Mouse (Mus musculus): ENCODE measurements around the gene Slfn4. TPM values are rescaled to one million over a fixed set of nuclear protein-coding genes. Genes with fewer than 3 reads are reported as not detected.
"Not testable (repeated sequence)": the region's sequence is repeated elsewhere in the genome, so short reads cannot be mapped to it uniquely, and the experiment has no call there.

The Slfn4 gene
- polyA plus RNA-seq (2015; fragmentation: Nextera tagmentation; extraction: Ambion mirVana) = not detected in 2 replicates

DNA sequence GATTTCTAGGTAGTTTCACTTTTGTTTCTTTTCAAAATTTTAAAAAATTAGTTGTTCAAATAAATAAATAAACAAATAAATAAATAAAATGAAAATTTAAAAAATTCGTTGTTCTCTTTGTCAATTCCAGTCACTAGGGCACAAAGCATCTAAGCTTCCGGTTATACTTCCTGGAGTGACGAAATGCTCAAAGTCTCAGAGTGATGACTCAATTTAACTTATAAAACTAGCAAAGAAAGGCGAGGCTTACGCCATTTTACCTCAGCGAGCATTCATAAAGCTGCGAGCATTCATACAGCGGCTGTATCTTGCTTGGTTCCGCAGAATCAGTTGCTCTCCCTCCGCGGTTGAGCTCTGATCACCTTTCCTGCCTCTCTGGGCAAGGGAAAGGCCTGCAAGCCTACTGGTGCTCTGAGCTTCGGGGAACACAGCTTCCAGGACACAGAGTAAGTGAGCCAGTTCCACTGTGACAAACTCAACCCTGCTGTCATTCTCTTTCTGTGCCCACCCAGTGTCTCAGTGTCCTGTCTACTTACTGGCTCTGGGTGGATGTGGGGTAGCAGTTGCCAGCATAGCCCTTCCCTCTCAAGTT lies at the start of gene Slfn4:
Gene Slfn4, plus strand, starts transcription at position 239 of the 592 bp plus-strand sequence.
- no peaks in the 10 kb centered on the region for H3K36me3 ChIP-seq (ENCODE audit: poor library complexity, severe bottlenecking)
- no peak within 1 kb of the TSS for H3K4me3 ChIP-seq
- 86% methylated on average over 12 of the region's 12 CpGs for WGBS
- ATAC-seq = no peak
- no peak within 1 kb of the TSS for H3K4me2 ChIP-seq
- no peaks in the 10 kb centered on the region for H3K9me3 ChIP-seq (replicated peaks)
- H3K27ac ChIP-seq = no peak within 1 kb of the TSS
- H3K4me1 ChIP-seq = no peaks in the 10 kb centered on the region
- H3K9ac ChIP-seq = no peak within 1 kb of the TSS
- H3K27me3 ChIP-seq = no peaks in the 10 kb centered on the region

GRCm38 (mm10) chr11:83125633-83126032 lies 49.4 kb upstream of the Slfn4 start:
- not testable (repeated sequence) for H3K9ac ChIP-seq; H3K4me1 ChIP-seq; ATAC-seq; H3K27ac ChIP-seq; H3K4me2 ChIP-seq; H3K27me3 ChIP-seq; H3K4me3 ChIP-seq; H3K9me3 ChIP-seq (replicated peaks); H3K36me3 ChIP-seq (ENCODE audit: poor library complexity, severe bottlenecking)
- 100% methylated on average over 1 of the region's 1 CpGs for WGBS

DNA sequence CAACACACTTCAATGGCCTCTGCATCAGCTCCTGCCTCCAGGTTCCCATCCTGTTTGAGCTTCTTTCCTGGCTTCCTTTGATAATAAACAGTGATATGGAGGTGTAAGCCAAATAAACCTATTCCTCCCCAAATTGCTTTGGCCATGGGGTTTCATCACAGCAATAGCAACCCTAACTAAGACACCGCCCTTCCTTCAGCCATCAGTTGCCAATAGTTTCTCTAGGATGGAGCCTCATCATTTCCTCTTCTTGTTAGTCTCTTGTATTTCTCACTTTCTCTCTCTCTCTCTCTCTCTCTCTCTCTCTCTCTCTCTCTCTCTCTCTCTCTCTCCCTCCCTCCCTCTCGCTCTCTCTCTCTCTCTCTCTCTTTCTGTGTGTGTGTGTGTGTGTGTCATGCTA lies 37.7 kb upstream of the Slfn4 start:
- not testable (repeated sequence) for H3K4me2 ChIP-seq; H3K4me1 ChIP-seq; H3K27ac ChIP-seq; H3K9ac ChIP-seq; H3K27me3 ChIP-seq; H3K4me3 ChIP-seq; ATAC-seq; H3K9me3 ChIP-seq (replicated peaks); H3K36me3 ChIP-seq (ENCODE audit: poor library complexity, severe bottlenecking)
- WGBS = no CpG with 5 or more reads among the region's 2 CpGs

- not testable (repeated sequence) for H3K4me1 ChIP-seq; H3K4me2 ChIP-seq; H3K4me3 ChIP-seq; H3K36me3 ChIP-seq (ENCODE audit: poor library complexity, severe bottlenecking); H3K9me3 ChIP-seq (replicated peaks); ATAC-seq; H3K27ac ChIP-seq; H3K9ac ChIP-seq; H3K27me3 ChIP-seq
- no CpG with 5 or more reads among the region's 1 CpGs for WGBS
Measured at GRCm38 (mm10) chr11:83148939-83149338, 26.0 kb upstream of the Slfn4 start.

GRCm38 (mm10) chr11:83191134-83191893 lies 16.3 kb downstream of the Slfn4 start, which contains the start of gene Slfn3:
Gene Slfn3, plus strand, starts transcription at chr11:83191330.
- H3K4me1 ChIP-seq = no peaks in the 10 kb centered on the region
- no peaks in the 10 kb centered on the region for H3K36me3 ChIP-seq (ENCODE audit: poor library complexity, severe bottlenecking)
- H3K27ac ChIP-seq = no peak within 1 kb of the TSS
- no peak within 1 kb of the TSS for H3K9ac ChIP-seq
- H3K9me3 ChIP-seq (replicated peaks) = no peaks in the 10 kb centered on the region
- no peak for ATAC-seq
- WGBS = 80% methylated on average over 12 of the region's 12 CpGs
- no peaks in the 10 kb centered on the region for H3K27me3 ChIP-seq
- no peak within 1 kb of the TSS for H3K4me2 ChIP-seq
- no peak within 1 kb of the TSS for H3K4me3 ChIP-seq

GRCm38 (mm10) chr11:83192001-83192400 lies 17.0 kb downstream of the Slfn4 start:
- no peaks in the 10 kb centered on the region for H3K27me3 ChIP-seq
- H3K9me3 ChIP-seq (replicated peaks) = no peaks in the 10 kb centered on the region
- 73% methylated on average over 3 of the region's 3 CpGs for whole genome bisulfite sequencing
- no peak overlapping the region for H3K27ac ChIP-seq
- no peaks in the 10 kb centered on the region for H3K36me3 ChIP-seq (ENCODE audit: poor library complexity, severe bottlenecking)
- ATAC-seq = no peak
- H3K4me1 ChIP-seq = no peaks in the 10 kb centered on the region
- H3K4me3 ChIP-seq = no peak overlapping the region
- no peak overlapping the region for H3K4me2 ChIP-seq
- no peak overlapping the region for H3K9ac ChIP-seq

GRCm38 (mm10) chr11:83205002-83205401 lies 30.0 kb downstream of the Slfn4 start:
- Histone ChIP-seq H3K9ac (no peak overlapping the region), H3K9me3 (replicated peaks) (no peaks in the 10 kb centered on the region), H3K27ac (no peak overlapping the region), H3K4me3 (no peak overlapping the region), H3K27me3 (no peaks in the 10 kb centered on the region), H3K36me3 (ENCODE audit: poor library complexity, severe bottlenecking) (no peaks in the 10 kb centered on the region), H3K4me1 (no peaks in the 10 kb centered on the region), H3K4me2 (no peak overlapping the region)
- no peak for ATAC-seq

DNA sequence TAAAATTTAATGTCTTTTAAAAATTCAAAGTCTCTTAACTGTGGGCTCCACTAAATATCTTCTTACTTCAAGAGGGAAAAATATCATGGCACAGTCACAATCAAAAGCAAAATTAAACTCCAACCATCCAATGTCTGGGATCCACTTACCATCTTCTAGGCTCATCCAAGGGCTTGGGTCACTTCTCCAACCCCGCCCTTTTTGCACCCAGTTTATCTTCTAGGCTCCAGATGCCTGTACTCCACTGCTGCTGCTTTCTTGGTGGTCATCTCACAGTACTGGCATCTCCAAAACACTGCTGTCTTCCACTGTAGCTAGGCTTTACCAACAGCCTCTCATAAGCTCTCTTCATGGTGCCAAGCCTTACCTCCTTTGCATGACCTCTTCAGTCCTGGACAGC lies 41.1 kb downstream of the Slfn4 start:
- Histone ChIP-seq H3K27me3 (no peaks in the 10 kb centered on the region), H3K9ac (no peak overlapping the region), H3K4me3 (no peak overlapping the region), H3K4me2 (no peak overlapping the region), H3K27ac (no peak overlapping the region), H3K36me3 (ENCODE audit: poor library complexity, severe bottlenecking) (no peaks in the 10 kb centered on the region), H3K9me3 (replicated peaks) (no peaks in the 10 kb centered on the region), H3K4me1 (no peaks in the 10 kb centered on the region)
- WGBS = 65% methylated on average over 1 of the region's 1 CpGs
- no peak for ATAC-seq

- H3K9ac ChIP-seq = no peak overlapping the region
- H3K27ac ChIP-seq = no peak overlapping the region
- no peaks in the 10 kb centered on the region for H3K36me3 ChIP-seq (ENCODE audit: poor library complexity, severe bottlenecking)
- H3K4me1 ChIP-seq = no peaks in the 10 kb centered on the region
- no peak for ATAC-seq
- no peaks in the 10 kb centered on the region for H3K27me3 ChIP-seq
- 87% methylated on average over 1 of the region's 1 CpGs for WGBS
- no peak overlapping the region for H3K4me2 ChIP-seq
- H3K4me3 ChIP-seq = no peak overlapping the region
- H3K9me3 ChIP-seq (replicated peaks) = no peaks in the 10 kb centered on the region
Measured at GRCm38 (mm10) chr11:83221328-83221877, 46.4 kb downstream of the Slfn4 start.

DNA sequence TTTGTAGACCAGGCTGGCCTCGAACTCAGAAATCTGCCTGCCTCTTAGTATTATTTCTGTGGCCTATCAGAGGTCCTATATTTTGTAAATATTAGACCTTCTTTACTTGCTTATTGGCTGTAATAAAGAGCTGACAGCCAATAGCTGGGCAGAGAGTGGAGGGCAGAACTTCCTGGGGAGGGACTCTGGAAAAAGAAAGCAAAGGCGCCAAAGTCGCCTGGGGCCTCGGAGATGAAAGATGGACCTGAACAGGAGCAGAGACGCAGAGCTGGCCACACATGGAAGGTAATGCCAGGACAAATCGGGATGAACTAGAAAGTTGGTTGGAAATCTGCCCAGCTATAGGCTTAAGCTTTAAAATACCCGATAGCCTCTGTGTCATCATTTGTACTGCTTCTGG lies 48.4 kb downstream of the Slfn4 start:
- no peak overlapping the region for H3K27ac ChIP-seq
- no peaks in the 10 kb centered on the region for H3K36me3 ChIP-seq (ENCODE audit: poor library complexity, severe bottlenecking)
- H3K27me3 ChIP-seq = no peaks in the 10 kb centered on the region
- no peak overlapping the region for H3K4me3 ChIP-seq
- H3K9me3 ChIP-seq (replicated peaks) = no peaks in the 10 kb centered on the region
- 89% methylated on average over 7 of the region's 7 CpGs for WGBS
- H3K4me2 ChIP-seq = no peak overlapping the region
- H3K9ac ChIP-seq = no peak overlapping the region
- H3K4me1 ChIP-seq = no peaks in the 10 kb centered on the region
- no peak for ATAC-seq

DNA sequence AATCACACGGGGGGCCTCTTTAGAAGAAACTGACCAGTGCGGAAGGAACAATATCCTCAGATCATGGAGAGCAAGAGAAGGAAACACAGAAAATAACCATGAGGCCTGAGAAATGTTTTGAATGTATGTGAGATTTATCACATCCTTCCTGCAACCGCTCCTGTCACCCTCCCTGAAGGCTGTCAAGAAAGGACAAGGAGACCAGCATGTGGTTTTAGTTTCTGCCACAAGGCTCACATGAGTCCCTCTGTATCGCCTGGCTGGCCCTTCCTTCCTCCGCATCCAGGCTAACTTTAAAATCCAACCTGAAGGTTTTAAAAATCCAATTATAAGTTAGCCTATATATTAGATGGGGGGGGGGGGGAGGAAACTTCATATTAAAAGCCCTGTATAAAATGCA lies 48.8 kb downstream of the Slfn4 start:
- 83% methylated on average over 5 of the region's 5 CpGs for whole genome bisulfite sequencing

DNA sequence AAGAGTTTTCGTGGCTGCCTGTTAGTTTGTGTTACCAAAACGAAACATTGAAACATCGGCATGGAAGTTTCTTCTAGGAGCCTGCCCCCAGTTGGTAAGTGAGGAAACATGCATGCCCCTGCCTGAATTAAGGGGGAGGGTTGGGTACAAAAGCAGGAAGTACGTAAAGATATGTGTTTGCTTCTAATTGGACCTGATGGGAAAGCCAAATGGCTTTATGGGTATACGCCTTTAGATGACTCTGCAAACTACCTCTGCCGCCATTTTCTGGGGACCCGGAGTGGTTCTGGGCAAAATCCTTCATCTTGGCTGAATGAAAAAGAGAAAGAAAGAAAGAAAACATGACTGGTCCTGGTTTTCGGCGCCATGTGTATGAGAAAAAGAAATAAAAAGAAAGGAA lies 49.2 kb downstream of the Slfn4 start:
- Histone ChIP-seq H3K9me3 (replicated peaks) (no peaks in the 10 kb centered on the region), H3K4me2 (no peak overlapping the region), H3K27me3 (no peaks in the 10 kb centered on the region), H3K9ac (no peak overlapping the region), H3K4me1 (no peaks in the 10 kb centered on the region), H3K4me3 (no peak overlapping the region), H3K36me3 (ENCODE audit: poor library complexity, severe bottlenecking) (no peaks in the 10 kb centered on the region), H3K27ac (no peak overlapping the region)
- WGBS = 91% methylated on average over 9 of the region's 9 CpGs
- no peak for ATAC-seq

More for the DNA sequence above, 48.8 kb downstream of the Slfn4 start:
- H3K9me3 ChIP-seq (replicated peaks); H3K27me3 ChIP-seq; H3K4me1 ChIP-seq; H3K27ac ChIP-seq; H3K9ac ChIP-seq; H3K36me3 ChIP-seq (ENCODE audit: poor library complexity, severe bottlenecking); H3K4me2 ChIP-seq; H3K4me3 ChIP-seq; ATAC-seq: not testable (repeated sequence)

All from forebrain, embryonic 13.5 days (tissue).